ENCODE assay signal across 8 mouse cellular contexts in the genomic region with DNA sequence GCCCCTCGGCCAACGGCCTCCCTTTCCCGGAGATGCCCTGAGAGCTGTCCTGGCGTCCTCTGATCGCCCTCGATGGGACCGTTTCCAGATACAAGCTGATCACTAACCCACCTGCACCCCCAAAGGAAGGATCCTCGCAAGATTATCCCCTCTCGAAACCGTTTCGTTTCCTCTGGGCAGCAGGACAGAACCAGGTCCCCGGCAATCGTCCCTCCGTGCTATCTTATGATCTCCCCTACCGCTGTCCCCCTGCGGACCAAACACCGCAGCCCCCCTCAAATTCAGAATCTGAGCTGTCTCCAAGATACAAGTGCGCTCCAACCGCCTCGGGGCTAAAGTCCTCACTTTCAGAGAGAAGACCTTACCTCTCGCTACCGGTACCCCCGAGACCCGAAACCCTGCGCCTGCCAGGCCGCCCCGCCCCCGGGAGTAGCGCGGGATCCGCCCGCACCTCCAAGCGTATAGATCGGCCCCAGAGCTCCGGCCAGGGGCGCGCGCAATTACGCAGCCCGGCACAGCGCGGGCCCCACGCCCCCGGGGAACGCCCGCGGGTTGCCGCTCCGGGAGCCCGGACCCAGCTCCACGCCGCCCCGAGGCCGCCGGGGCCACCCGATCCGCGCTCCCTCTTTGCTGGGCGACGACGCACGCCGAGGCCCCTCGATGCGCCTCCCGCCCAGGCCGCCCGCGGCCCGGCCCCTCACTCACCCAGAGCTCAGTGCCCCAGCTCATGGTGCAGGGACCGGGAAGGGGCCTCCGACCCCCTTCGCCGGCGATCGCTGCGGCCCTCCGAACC. TPM values are rescaled to one million over a fixed set of nuclear protein-coding genes. Genes with fewer than 3 reads are reported as not detected.
DNase-seq lines count a peak whose midpoint lies in the region; ATAC-seq and TF ChIP-seq lines count a peak whose summit lies in the region.

No protein-coding gene starts in this region.

- H3K27me3 ChIP-seq in lung, embryonic 15.5 days = no peaks in the 10 kb centered on the region
- H3K27me3 ChIP-seq in hindbrain, embryonic 15.5 days = no peaks in the 10 kb centered on the region
- peaks cover 2% of the 10 kb centered on the region; the same call in 1 of the 2 replicates for H3K27me3 ChIP-seq in liver, embryonic 14.5 days (ENCODE audit: control insufficient read depth, insufficient read depth, low read length)

- peak overlapping the region; percentile 90 for H3K4me2 ChIP-seq in lung, embryonic 15.5 days
- peak overlapping the region; percentile 89 for H3K4me2 ChIP-seq in hindbrain, embryonic 15.5 days
- H3K4me2 ChIP-seq in liver, embryonic 14.5 days (ENCODE audit: low read depth) = peak overlapping the region; percentile 86

- ATAC-seq in lung, embryonic 15.5 days (ENCODE audit: borderline replicate concordance, extremely low read depth, low FRiP score, low TSS enrichment) = peak; percentile 63
- ATAC-seq in hindbrain, embryonic 15.5 days (ENCODE audit: low FRiP score, low read depth) = peak; percentile 74
- ATAC-seq in liver, embryonic 14.5 days (ENCODE audit: insufficient read depth) = peak; percentile 66
- no peak for ATAC-seq in megakaryocyte-erythroid progenitor cell, adult 5-6 weeks (replicated peaks; ENCODE audit: low FRiP score, low TSS enrichment, poor library complexity, severe bottlenecking)

- TF ChIP-seq CTCF in embryonic fibroblast, embryonic 13.5 days (IDR thresholded peaks at IDR 0.05; ENCODE audit: borderline replicate concordance, insufficient read depth, low read length) = no peak
- TF ChIP-seq CTCF in liver, embryonic 14.5 days (IDR thresholded peaks at IDR 0.05; ENCODE audit: low read depth) = no peak

- no peaks in the 10 kb centered on the region for H3K9me3 ChIP-seq in lung, embryonic 15.5 days
- H3K9me3 ChIP-seq in hindbrain, embryonic 15.5 days = no peaks in the 10 kb centered on the region
- H3K9me3 ChIP-seq in liver, embryonic 14.5 days (ENCODE audit: control insufficient read depth, low read length) = no peaks in the 10 kb centered on the region

- H3K27ac ChIP-seq in lung, embryonic 15.5 days = peak overlapping the region; percentile 80
- 0 out of 2 replicates have a peak overlapping the region, but pooled peaks have one; percentile 20 for H3K27ac ChIP-seq in embryonic fibroblast, embryonic 13.5 days (ENCODE audit: insufficient read depth, low read length)
- peak overlapping the region; percentile 94 for H3K27ac ChIP-seq in hindbrain, embryonic 15.5 days (replicated peaks)
- H3K27ac ChIP-seq in liver, embryonic 14.5 days = no peak overlapping the region

- H3K4me3 ChIP-seq in lung, embryonic 15.5 days = peak overlapping the region; percentile 96
- H3K4me3 ChIP-seq in embryonic fibroblast, embryonic 13.5 days (ENCODE audit: insufficient read depth, low read length) = peak overlapping the region; percentile 84
- peak overlapping the region; percentile 97 for H3K4me3 ChIP-seq in hindbrain, embryonic 15.5 days
- peak overlapping the region; percentile 63 to 74 for H3K4me3 ChIP-seq in liver, embryonic 14.5 days (ENCODE audit: insufficient read depth in 1 of 2, low read depth in 2 of 2, low read length in 2 of 2)

- under 1% methylated on average over 64 of the region's 78 CpGs for WGBS in lung, embryonic 15.5 days
- WGBS in hindbrain, embryonic 15.5 days = under 1% methylated on average over 73 of the region's 78 CpGs
- under 1% methylated on average over 78 of the region's 78 CpGs for WGBS in liver, embryonic 14.5 days (ENCODE audit: insufficient replicate concordance)

- H3K36me3 ChIP-seq in lung, embryonic 15.5 days = no peaks in the 10 kb centered on the region
- H3K36me3 ChIP-seq in hindbrain, embryonic 15.5 days = peaks cover 12% of the 10 kb centered on the region; the same call in 1 of the 2 replicates
- H3K36me3 ChIP-seq in liver, embryonic 14.5 days (replicated peaks; ENCODE audit: control insufficient read depth, insufficient read depth, low read depth) = no peaks in the 10 kb centered on the region

- TF ChIP-seq POLR2A in embryonic fibroblast, embryonic 13.5 days (IDR thresholded peaks at IDR 0.05; ENCODE audit: low read depth, low read length) = no peak

- no peak for DNase-seq in lung, postnatal 36 days
- peak; percentile 47 for DNase-seq in adrenal gland, postnatal 25 days
- DNase-seq in liver, embryonic 14.5 days (ENCODE audit: low read depth in 3 of 3, low spot score in 3 of 3) = no peak
- peak; percentile 32 to 47 for DNase-seq in right cerebral cortex, adult 2 months (ENCODE audit: low spot score in 2 of 2)

- H3K9ac ChIP-seq in lung, embryonic 15.5 days = peak overlapping the region; percentile 94
- peak overlapping the region; percentile 97 for H3K9ac ChIP-seq in hindbrain, embryonic 15.5 days
- peak overlapping the region; percentile 61 for H3K9ac ChIP-seq in liver, embryonic 14.5 days (replicated peaks)

- no peak for TF ChIP-seq EP300 in liver, embryonic 14.5 days (IDR thresholded peaks at IDR 0.05; ENCODE audit: low read depth)

- peaks cover 32% of the 10 kb centered on the region; the same call in 1 of the 2 replicates for H3K4me1 ChIP-seq in lung, embryonic 15.5 days
- H3K4me1 ChIP-seq in embryonic fibroblast, embryonic 13.5 days (ENCODE audit: control insufficient read depth, insufficient read depth, low read length) = 0 out of 2 replicates have a peak, but pooled peaks cover 6% of the 10 kb centered on the region
- peaks cover 34% of the 10 kb centered on the region for H3K4me1 ChIP-seq in hindbrain, embryonic 15.5 days (replicated peaks)
- H3K4me1 ChIP-seq in liver, embryonic 14.5 days (replicated peaks; ENCODE audit: control insufficient read depth in 2 of 2, insufficient read depth in 2 of 2, low read length in 1 of 2) = peaks cover 7 to 23% of the 10 kb centered on the region in 2 experiments

RNA-seq across cellular contexts. Expression of a gene that starts 0.5 kb away (rescaled TPM):
- 14.2 and 17.7 TPM in 2 replicates for polyA plus RNA-seq in lung, embryonic 15.5 days (2015; fragmentation: Nextera tagmentation; extraction: Ambion mirVana)
- total RNA-seq in adrenal gland, postnatal 25 days (2021) = 50.9 and 66.0 TPM in 2 replicates
- 69.8 and 75.6 TPM in 2 replicates for polyA plus RNA-seq in embryonic fibroblast, embryonic 13.5 days (2011; ENCODE audit: insufficient read length, low read depth, missing spikeins)
- 32.5 and 33.0 TPM in 2 replicates for polyA plus RNA-seq in hindbrain, embryonic 15.5 days (2015; fragmentation: Nextera tagmentation; extraction: Ambion mirVana)
- polyA plus RNA-seq in liver, embryonic 14.5 days (2012; rRNA removed) = 4.8 and 6.4 TPM in 2 replicates
- polyA plus RNA-seq in liver, embryonic 14.5 days (2014; fragmentation: Nextera tagmentation; extraction: Ambion mirVana) = 3.9 and 4.3 TPM in 2 replicates
- total RNA-seq in megakaryocyte-erythroid progenitor cell, adult 5-6 weeks (2014; fragmentation: Nextera tagmentation) = 30.7 and 46.4 TPM in 2 replicates
- total RNA-seq in megakaryocyte-erythroid progenitor cell, adult 5-6 weeks (2017) = 16.0 and 36.4 TPM in 2 replicates

RNA-seq across cellular contexts. Expression of a gene that starts 10.8 kb away (rescaled TPM):
- 32.3 and 33.3 TPM in 2 replicates for polyA plus RNA-seq in lung, embryonic 15.5 days (2015; fragmentation: Nextera tagmentation; extraction: Ambion mirVana)
- total RNA-seq in adrenal gland, postnatal 25 days (2021) = 54.1 and 63.6 TPM in 2 replicates
- polyA plus RNA-seq in embryonic fibroblast, embryonic 13.5 days (2011; ENCODE audit: insufficient read length, low read depth, missing spikeins) = 81.1 and 92.5 TPM in 2 replicates
- polyA plus RNA-seq in hindbrain, embryonic 15.5 days (2015; fragmentation: Nextera tagmentation; extraction: Ambion mirVana) = 38.0 and 39.0 TPM in 2 replicates
- polyA plus RNA-seq in liver, embryonic 14.5 days (2012; rRNA removed) = 4.5 and 5.4 TPM in 2 replicates
- polyA plus RNA-seq in liver, embryonic 14.5 days (2014; fragmentation: Nextera tagmentation; extraction: Ambion mirVana) = 7.0 and 8.6 TPM in 2 replicates
- total RNA-seq in megakaryocyte-erythroid progenitor cell, adult 5-6 weeks (2014; fragmentation: Nextera tagmentation) = 19.6 and 30.4 TPM in 2 replicates
- total RNA-seq in megakaryocyte-erythroid progenitor cell, adult 5-6 weeks (2017) = 15.0 and 18.2 TPM in 2 replicates

Comparison
In these comparisons a context has a peak if more than half of its experiments do, and no peak if none do; other contexts are left out.
1. DNase-seq: peak in adrenal gland, postnatal 25 days (single experiment) and right cerebral cortex, adult 2 months (2 of 2); none in lung, postnatal 36 days (single experiment) and liver, embryonic 14.5 days (0 of 3).
2. Peak in every context shown above with its lines, with median percentiles within 50 percentile points of each other: H3K4me2 ChIP-seq, H3K4me3 ChIP-seq and H3K9ac ChIP-seq.